Mouse (Mus musculus) heart, embryonic 13.5 days (tissue): ENCODE measurements around the gene Atp2a1. TPM values are rescaled to one million over a fixed set of nuclear protein-coding genes. Genes with fewer than 3 reads are reported as not detected.
"Not testable (repeated sequence)": the region's sequence is repeated elsewhere in the genome, so short reads cannot be mapped to it uniquely, and the experiment has no call there.

Source experiments
- ATAC-seq: fragments of 200-750 bp; cut with Nextera tagmentation; 2 replicates; pipeline ENCODE4 v1.8.0; 2017; ENCODE audit warnings: moderate TSS enrichment; ENCODE audit not compliant: insufficient number of reproducible peaks, low FRiP score, low TSS enrichment; ENCODE audit errors: extremely low read depth
- H3K27ac ChIP-seq: fragments of 300-500 bp; sonication (generic); replicated peaks from 2 replicates; pipeline ENCODE4 v1.5.1; 2015; ENCODE audit warnings: moderate library complexity, mild to moderate bottlenecking, inconsistent platforms
- H3K27me3 ChIP-seq: fragments of 300-500 bp; sonication (generic); replicated peaks from 2 replicates; pipeline ENCODE4 v1.6.1; 2015; ENCODE audit warnings: mild to moderate bottlenecking, inconsistent platforms
- H3K36me3 ChIP-seq: fragments of 300-500 bp; sonication (generic); 2 replicates; pipeline ENCODE4 v1.6.1; 2015; ENCODE audit warnings: mild to moderate bottlenecking, inconsistent platforms
- H3K4me1 ChIP-seq: fragments of 300-500 bp; sonication (generic); 2 replicates; pipeline ENCODE4 v1.6.1; 2015; ENCODE audit warnings: inconsistent platforms
- H3K4me2 ChIP-seq: fragments of 300-500 bp; sonication (generic); 2 replicates; pipeline ENCODE4 v1.6.1; 2015; ENCODE audit warnings: inconsistent platforms, mild to moderate bottlenecking, moderate library complexity
- H3K4me3 ChIP-seq: fragments of 300-500 bp; sonication (generic); 2 replicates; pipeline ENCODE4 v1.5.1; 2015; ENCODE audit warnings: moderate library complexity, mild to moderate bottlenecking, inconsistent platforms
- H3K9ac ChIP-seq: fragments of 300-500 bp; sonication (generic); 2 replicates; pipeline ENCODE4 v1.6.1; 2015; ENCODE audit warnings: inconsistent platforms, mild to moderate bottlenecking, moderate library complexity
- H3K9me3 ChIP-seq: fragments of 300-500 bp; sonication (generic); 2 replicates; pipeline ENCODE4 v1.6.1; 2016; ENCODE audit warnings: inconsistent platforms
- WGBS: fragments of 180-500 bp; shearing (Covaris S2); methylation state at CpG from one replicate; pipeline ENCODE4 v1.1.7; 2015; ENCODE audit warnings: mixed read lengths; 5-methylcytosine and 5-hydroxymethylcytosine counted together
- polyA plus RNA-seq: library from polyadenylated mRNA; unstranded; fragments of >200 nt; fragmentation: Nextera tagmentation; extraction: Ambion mirVana; gene quantifications from 2 replicates; pipeline ENCODE4 v1.2.1, GENCODE M21; 2015

Atp2a1 gene
- polyA plus RNA-seq, 1 experiment from 2014 or later: 1.3 TPM

GRCm38 (mm10) chr7:126408686-126409085 lies 54.2 kb downstream of the Atp2a1 start:
- Histone ChIP-seq H3K9me3 (no peaks in the 10 kb centered on the region), H3K4me1 (no peaks in the 10 kb centered on the region), H3K4me3 (no peak overlapping the region), H3K27ac (no peak overlapping the region), H3K27me3 (peaks cover 9% of the 10 kb centered on the region; the same call in 1 of the 2 replicates), H3K4me2 (no peak overlapping the region), H3K9ac (no peak overlapping the region), H3K36me3 (no peaks in the 10 kb centered on the region)
- 66% methylated on average over 2 of the region's 2 CpGs for WGBS
- no peak for ATAC-seq

- WGBS: 67% methylated on average over 8 of the region's 8 CpGs
- not testable (repeated sequence) for H3K4me2 ChIP-seq, H3K27ac ChIP-seq, H3K4me3 ChIP-seq, H3K9me3 ChIP-seq, H3K4me1 ChIP-seq, H3K9ac ChIP-seq, H3K36me3 ChIP-seq, ATAC-seq, H3K27me3 ChIP-seq
Observed at GRCm38 (mm10) chr7:126402518-126402917, 60.4 kb downstream of the Atp2a1 start.

GRCm38 (mm10) chr7:126399548-126399947 lies 63.4 kb downstream of the Atp2a1 start:
- Histone ChIP-seq H3K4me3 (no peak overlapping the region), H3K36me3 (no peaks in the 10 kb centered on the region), H3K4me1 (peaks cover 15% of the 10 kb centered on the region), H3K9me3 (no peaks in the 10 kb centered on the region), H3K4me2 (no peak overlapping the region), H3K27me3 (no peaks in the 10 kb centered on the region), H3K27ac (no peak overlapping the region), H3K9ac (no peak overlapping the region)
- 7% methylated on average over 5 of the region's 5 CpGs for WGBS
- ATAC-seq: no peak

- WGBS: 79% methylated on average over 4 of the region's 4 CpGs
Observed at GRCm38 (mm10) chr7:126397822-126398221, 65.1 kb downstream of the Atp2a1 start.

GRCm38 (mm10) chr7:126397221-126397620 lies 65.7 kb downstream of the Atp2a1 start:
- Histone ChIP-seq H3K4me3 (peak overlapping the region; percentile 86), H3K36me3 (no peaks in the 10 kb centered on the region; the same call in 1 of the 2 replicates), H3K4me2 (peak overlapping the region; percentile 60), H3K27me3 (no peaks in the 10 kb centered on the region), H3K4me1 (peaks cover 15% of the 10 kb centered on the region), H3K9ac (peak overlapping the region; percentile 58), H3K27ac (no peak overlapping the region), H3K9me3 (no peaks in the 10 kb centered on the region)
- 38% methylated on average over 6 of the region's 6 CpGs for whole genome bisulfite sequencing
- no peak for ATAC-seq

More at GRCm38 (mm10) chr7:126397822-126398221, 65.1 kb downstream of the Atp2a1 start:
- Histone ChIP-seq H3K27ac (no peak overlapping the region), H3K36me3 (no peaks in the 10 kb centered on the region), H3K4me3 (no peak overlapping the region), H3K27me3 (no peaks in the 10 kb centered on the region), H3K4me2 (no peak overlapping the region), H3K4me1 (peaks cover 15% of the 10 kb centered on the region), H3K9me3 (no peaks in the 10 kb centered on the region), H3K9ac (no peak overlapping the region)
- ATAC-seq: no peak

- H3K4me2 ChIP-seq: peak within 1 kb of the TSS; percentile 78
- no peaks in the 10 kb centered on the region for H3K9me3 ChIP-seq
- peak; percentile 99 for ATAC-seq
- H3K9ac ChIP-seq: peak within 1 kb of the TSS; percentile 89
- H3K27me3 ChIP-seq: no peaks in the 10 kb centered on the region
- peaks cover 7% of the 10 kb centered on the region; the same call in 1 of the 2 replicates for H3K36me3 ChIP-seq
- peaks cover 15% of the 10 kb centered on the region for H3K4me1 ChIP-seq
- WGBS: 1% methylated on average over 59 of the region's 59 CpGs
- peak within 1 kb of the TSS; percentile 70 for H3K27ac ChIP-seq
- peak within 1 kb of the TSS; percentile 86 for H3K4me3 ChIP-seq
Observed at GRCm38 (mm10) chr7:126396298-126397119, 66.4 kb downstream of the Atp2a1 start, which contains the start of gene Nfatc2ip. Gene Nfatc2ip (minus strand): TSS chr7:126396737.

Other genes with a start within 250 kb of the Atp2a1 start
- 12.7 and 13.7 TPM in 2 replicates for gene Sbk1, start 190.5 kb downstream of the Atp2a1 start, polyA plus RNA-seq
- 3.0 and 3.1 TPM in 2 replicates for gene Lat, start 93.5 kb downstream of the Atp2a1 start, polyA plus RNA-seq
- 43.7 and 44.9 TPM in 2 replicates for gene Spns1, start 85.7 kb downstream of the Atp2a1 start, polyA plus RNA-seq
- gene Nfatc2ip, start 66.4 kb downstream of the Atp2a1 start, polyA plus RNA-seq: 1.0 and 1.7 TPM in 2 replicates
- not detected in 2 replicates for gene Cd19, start 48.2 kb downstream of the Atp2a1 start, polyA plus RNA-seq
- gene Rabep2, start 34.3 kb downstream of the Atp2a1 start, polyA plus RNA-seq: 19.1 and 19.4 TPM in 2 replicates
- gene Sh2b1, start 12.3 kb upstream of the Atp2a1 start, polyA plus RNA-seq: 40.7 and 41.2 TPM in 2 replicates
- 160 and 181 TPM in 2 replicates for gene Tufm, start 24.3 kb upstream of the Atp2a1 start, polyA plus RNA-seq
- 32.8 and 36.1 TPM in 2 replicates for gene Atxn2l, start 40.3 kb upstream of the Atp2a1 start, polyA plus RNA-seq
- 129 and 135 TPM in 2 replicates for gene Eif3c, start 103.3 kb upstream of the Atp2a1 start, polyA plus RNA-seq
- gene Apobr, start 121.8 kb upstream of the Atp2a1 start, polyA plus RNA-seq: 0.15 and 0.33 TPM in 2 replicates
- 19.4 and 22.1 TPM in 2 replicates for gene Cln3, start 122.7 kb upstream of the Atp2a1 start, polyA plus RNA-seq
- gene Il27, start 131.8 kb upstream of the Atp2a1 start, polyA plus RNA-seq: not detected in 2 replicates
- 6.2 and 9.3 TPM in 2 replicates for gene Nupr1, start 167.8 kb upstream of the Atp2a1 start, polyA plus RNA-seq
- gene Sgf29, start 186.2 kb upstream of the Atp2a1 start, polyA plus RNA-seq: 27.7 and 28.8 TPM in 2 replicates
- 5.8 and 6.2 TPM in 2 replicates for gene Sult1a1, start 213.3 kb upstream of the Atp2a1 start, polyA plus RNA-seq
- gene Bola2, start 232.3 kb upstream of the Atp2a1 start, polyA plus RNA-seq: 109 and 124 TPM in 2 replicates
- 6.9 and 7.1 TPM in 2 replicates for gene Slx1b, start 232.7 kb upstream of the Atp2a1 start, polyA plus RNA-seq
- gene Coro1a, start 244.7 kb upstream of the Atp2a1 start, polyA plus RNA-seq: 11.8 and 16.6 TPM in 2 replicates